Mouse (Mus musculus): ENCODE results near the gene Mknk2.

The Mknk2 gene

GRCm38 (mm10) chr10:80692249-80693165 lies 14.6 kb upstream of the Mknk2 start:
- in situ Hi-C loops (cut with MboI, MseI): no loop called here

GRCm38 (mm10) chr10:80687850-80688249 lies 9.9 kb upstream of the Mknk2 start:
- in situ Hi-C loops (cut with MboI, MseI): loop anchor here (5.0 kb wide), 2 partner anchors 61 to 111 kb away; partner anchors contain the start of gene Klf16

- in situ Hi-C loops (cut with MboI, MseI): loop anchor here (5.0 kb wide), 2 partner anchors 59 to 109 kb away; partner anchors contain the start of gene Klf16
Measured at GRCm38 (mm10) chr10:80686617-80687016, 8.7 kb upstream of the Mknk2 start.

- in situ Hi-C loops (cut with MboI, MseI): loop anchor here (5.0 kb wide), 2 partner anchors 58 to 108 kb away; partner anchors contain the start of gene Klf16
Measured at GRCm38 (mm10) chr10:80684984-80685383, 7.1 kb upstream of the Mknk2 start.

GRCm38 (mm10) chr10:80684214-80684613 lies 6.3 kb upstream of the Mknk2 start:
- in situ Hi-C loops (cut with MboI, MseI): no loop called here

GRCm38 (mm10) chr10:80683647-80684046 lies 5.7 kb upstream of the Mknk2 start:
- in situ Hi-C loops (cut with MboI, MseI): no loop called here

- in situ Hi-C loops (cut with MboI, MseI): no loop called here
Measured at GRCm38 (mm10) chr10:80682003-80682402, 4.1 kb upstream of the Mknk2 start.

- in situ Hi-C loops (cut with MboI, MseI): no loop called here
Measured at GRCm38 (mm10) chr10:80680260-80680696, 2.4 kb upstream of the Mknk2 start.

GRCm38 (mm10) chr10:80679556-80680259 lies 1.8 kb upstream of the Mknk2 start:
- in situ Hi-C loops (cut with MboI, MseI): no loop called here

- in situ Hi-C loops (cut with MboI, MseI): no loop called here
Measured at GRCm38 (mm10) chr10:80678601-80679377, 877 bp upstream of the Mknk2 start.

GRCm38 (mm10) chr10:80677128-80677875 lies 610 bp downstream of the Mknk2 start:
- in situ Hi-C loops (cut with MboI, MseI): no loop called here

GRCm38 (mm10) chr10:80676198-80676928 lies 1.5 kb downstream of the Mknk2 start:
- in situ Hi-C loops (cut with MboI, MseI): no loop called here

- in situ Hi-C loops (cut with MboI, MseI): no loop called here
Measured at GRCm38 (mm10) chr10:80675405-80676197, 2.3 kb downstream of the Mknk2 start.

- in situ Hi-C loops (cut with MboI, MseI): no loop called here
Measured at GRCm38 (mm10) chr10:80674851-80675404, 3.0 kb downstream of the Mknk2 start.

GRCm38 (mm10) chr10:80674161-80674711 lies 3.7 kb downstream of the Mknk2 start:
- in situ Hi-C loops (cut with MboI, MseI): no loop called here

- in situ Hi-C loops (cut with MboI, MseI): no loop called here
Measured at GRCm38 (mm10) chr10:80673690-80674089, 4.2 kb downstream of the Mknk2 start.

GRCm38 (mm10) chr10:80671936-80672690 lies 5.8 kb downstream of the Mknk2 start:
- in situ Hi-C loops (cut with MboI, MseI): no loop called here

- in situ Hi-C loops (cut with MboI, MseI): no loop called here
Measured at GRCm38 (mm10) chr10:80671251-80671650, 6.7 kb downstream of the Mknk2 start.

All from T-helper 2 cell (primary cell).